Mouse (Mus musculus): ENCODE results near the gene Acot8. TPM values are rescaled to one million over a fixed set of nuclear protein-coding genes. Genes with fewer than 3 reads are reported as not detected.

Acot8 gene
- total and polyA plus RNA-seq, 3 experiments, result 11.9 to 26.8 (median 15.8) TPM

DNA sequence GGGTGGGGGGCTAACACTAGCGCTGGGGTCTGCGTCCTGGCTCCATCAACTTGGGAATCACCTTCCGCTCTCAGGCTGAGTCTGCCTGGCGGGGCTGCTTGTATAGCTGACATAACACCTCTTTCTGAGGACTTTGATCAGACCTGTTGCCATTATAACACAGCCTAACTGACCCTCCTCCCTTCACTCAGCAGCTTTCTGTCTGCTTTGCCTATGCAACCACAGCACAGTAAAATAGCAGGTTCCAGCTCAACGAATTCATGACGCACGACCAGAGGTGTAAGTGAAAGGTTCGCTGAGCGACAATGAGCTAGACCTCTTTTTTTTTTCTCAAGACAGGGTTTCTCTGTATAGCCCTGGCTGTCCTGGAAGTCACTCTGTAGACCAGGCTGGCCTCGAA is 26.3 kb upstream of the Acot8 start:
- peaks cover 12 to 54% of the 10 kb centered on the region in 2 experiments for H3K4me1 ChIP-seq (ENCODE audit: control insufficient read depth in 1 of 2, insufficient read depth in 2 of 2)
- peak; percentile 82 for DNase-seq (ENCODE audit: extremely low read depth)
- TF ChIP-seq ZNF384 (IDR thresholded peaks at IDR 0.05; ENCODE audit: low read depth, low read length) (peak; percentile 86), POLR2AphosphoS2 (IDR thresholded peaks at IDR 0.05; ENCODE audit: low read depth, low read length) (no peak)
- in situ Hi-C loops (cut with MboI; ENCODE audit: low pct_ligation_motif_present, low pct_unique_long_range_greater_than_20kb, low sequenced_read_pairs), result loop anchor here (5.0 kb wide), 1 partner anchor 46 kb away; the partner anchor contains the start of gene Pcif1
- no peak overlapping the region for H3K27ac ChIP-seq (ENCODE audit: insufficient read depth, low read depth)
- no peak overlapping the region for H3K4me3 ChIP-seq (replicated peaks in 1 of 3; ENCODE audit: low read depth in 2 of 3, low read length in 2 of 3, poor library complexity in 1 of 3)
- H3K36me3 ChIP-seq (replicated peaks in 1 of 2; ENCODE audit: control insufficient read depth in 1 of 2, insufficient read depth in 1 of 2, low read length in 1 of 2), result peaks cover 19 to 34% of the 10 kb centered on the region in 2 experiments
- H3K27me3 ChIP-seq (replicated peaks), result peaks cover 1% of the 10 kb centered on the region
- H3K9me3 ChIP-seq (replicated peaks; ENCODE audit: low read length), result no peaks in the 10 kb centered on the region
- H3K4me2 ChIP-seq (ENCODE audit: insufficient read depth, low read depth, poor library complexity, severe bottlenecking), result peak overlapping the region; percentile 16
- no peaks in the 10 kb centered on the region for H3K79me2 ChIP-seq (replicated peaks; ENCODE audit: control insufficient read depth, extremely low read depth, insufficient read depth, poor library complexity, severe bottlenecking)
- H3K9ac ChIP-seq (ENCODE audit: insufficient read depth, low read depth), result no peak overlapping the region
- dilution Hi-C loops (cut with MboI; ENCODE audit: extremely low pct_ligation_motif_present, extremely low pct_unique_long_range_greater_than_20kb, low sequenced_read_pairs), result no loop called here

GRCm38 (mm10) chr2:164829090-164829489 is 24.4 kb upstream of the Acot8 start:
- H3K4me2 ChIP-seq (ENCODE audit: insufficient read depth, low read depth, poor library complexity, severe bottlenecking), result no peak overlapping the region
- TF ChIP-seq MEF2A (IDR thresholded peaks at IDR 0.05; ENCODE audit: borderline replicate concordance, low read depth, low read length) (no peak), PAX5 (IDR thresholded peaks at IDR 0.05; ENCODE audit: low read length) (no peak), EP300 (IDR thresholded peaks at IDR 0.05; ENCODE audit: low read length) (no peak), CHD2 (IDR thresholded peaks at IDR 0.05; ENCODE audit: low read length) (no peak), POLR2AphosphoS2 (IDR thresholded peaks at IDR 0.05; ENCODE audit: low read depth, low read length) (no peak), SMC3 (IDR thresholded peaks at IDR 0.05; ENCODE audit: low read depth, low read length) (no peak), RAD21 (IDR thresholded peaks at IDR 0.05; ENCODE audit: low read depth, low read length) (no peak), JUND (conservative IDR thresholded peaks at IDR 0.05; ENCODE audit: low read depth, low read length) (no peak), IRF4 (IDR thresholded peaks at IDR 0.05; ENCODE audit: low read depth, low read length) (no peak), MYC (IDR thresholded peaks at IDR 0.05; ENCODE audit: low read depth, low read length) (no peak)
- H3K36me3 ChIP-seq (replicated peaks in 1 of 2; ENCODE audit: control insufficient read depth in 1 of 2, insufficient read depth in 1 of 2, low read length in 1 of 2), result peaks cover 31 to 45% of the 10 kb centered on the region in 2 experiments
- DNase-seq (ENCODE audit: extremely low read depth), result no peak
- peaks cover 1% of the 10 kb centered on the region for H3K27me3 ChIP-seq (replicated peaks)
- dilution Hi-C loops (cut with MboI; ENCODE audit: extremely low pct_ligation_motif_present, extremely low pct_unique_long_range_greater_than_20kb, low sequenced_read_pairs) (no loop called here), in situ Hi-C loops (cut with MboI; ENCODE audit: low pct_ligation_motif_present, low pct_unique_long_range_greater_than_20kb, low sequenced_read_pairs) (no loop called here)
- no peaks in the 10 kb centered on the region; the same call in 1 of the 2 replicates for H3K79me2 ChIP-seq (replicated peaks; ENCODE audit: control insufficient read depth, extremely low read depth, insufficient read depth, poor library complexity, severe bottlenecking)
- no peak overlapping the region for H3K9ac ChIP-seq (ENCODE audit: insufficient read depth, low read depth)
- peaks cover 8 to 50% of the 10 kb centered on the region in 2 experiments for H3K4me1 ChIP-seq (ENCODE audit: control insufficient read depth in 1 of 2, insufficient read depth in 2 of 2)
- H3K4me3 ChIP-seq (replicated peaks in 1 of 3; ENCODE audit: low read depth in 2 of 3, low read length in 2 of 3, poor library complexity in 1 of 3), result no peak overlapping the region
- no peak overlapping the region for H3K27ac ChIP-seq (ENCODE audit: insufficient read depth, low read depth)
- no peaks in the 10 kb centered on the region for H3K9me3 ChIP-seq (replicated peaks; ENCODE audit: low read length)

DNA sequence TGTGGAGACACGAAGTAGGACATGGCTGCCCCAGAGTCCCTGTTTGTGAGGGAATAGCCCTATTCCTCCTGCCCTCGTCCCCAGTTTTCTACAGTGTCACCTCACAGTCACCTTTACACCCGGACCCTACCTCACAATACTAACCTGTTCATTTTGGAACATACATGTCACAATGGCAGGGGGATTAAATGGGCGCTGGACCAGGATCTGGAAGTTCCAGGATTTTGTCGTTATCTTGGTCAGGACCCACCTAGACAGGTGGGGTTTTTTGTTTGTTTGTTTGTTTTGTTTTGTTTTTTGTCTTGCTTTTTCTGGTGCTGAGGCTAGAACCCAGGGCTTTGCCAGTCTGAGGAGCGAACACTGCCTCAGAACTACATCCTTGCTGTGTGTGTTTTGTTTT is 23.8 kb upstream of the Acot8 start, which contains the start of gene Spata25:
Spata25 (minus strand) TSS at position 101 of the 400 bp plus-strand sequence.
- no peaks in the 10 kb centered on the region for H3K9me3 ChIP-seq (replicated peaks; ENCODE audit: low read length)
- no peak within 1 kb of the TSS for H3K4me2 ChIP-seq (ENCODE audit: insufficient read depth, low read depth, poor library complexity, severe bottlenecking)
- dilution Hi-C loops (cut with MboI; ENCODE audit: extremely low pct_ligation_motif_present, extremely low pct_unique_long_range_greater_than_20kb, low sequenced_read_pairs) (no loop called here), in situ Hi-C loops (cut with MboI; ENCODE audit: low pct_ligation_motif_present, low pct_unique_long_range_greater_than_20kb, low sequenced_read_pairs) (no loop called here)
- H3K36me3 ChIP-seq (replicated peaks in 1 of 2; ENCODE audit: control insufficient read depth in 1 of 2, insufficient read depth in 1 of 2, low read length in 1 of 2), result peaks cover 31 to 45% of the 10 kb centered on the region in 2 experiments
- no peaks in the 10 kb centered on the region; the same call in 1 of the 2 replicates for H3K79me2 ChIP-seq (replicated peaks; ENCODE audit: control insufficient read depth, extremely low read depth, insufficient read depth, poor library complexity, severe bottlenecking)
- peaks cover 8 to 55% of the 10 kb centered on the region in 2 experiments for H3K4me1 ChIP-seq (ENCODE audit: control insufficient read depth in 1 of 2, insufficient read depth in 2 of 2)
- no peak within 1 kb of the TSS for H3K4me3 ChIP-seq (replicated peaks in 1 of 3; ENCODE audit: low read depth in 2 of 3, low read length in 2 of 3, poor library complexity in 1 of 3)
- DNase-seq (ENCODE audit: extremely low read depth), result no peak
- TF ChIP-seq CTCF (conservative IDR thresholded peaks at IDR 0.05 in 1 of 2, IDR thresholded peaks at IDR 0.05 in 1 of 2; ENCODE audit: low read depth in 2 of 2, low read length in 2 of 2), result no peak
- no peak for TF ChIP-seq KAT2A (IDR thresholded peaks at IDR 0.05; ENCODE audit: insufficient replicate concordance, low read length)
- TF ChIP-seq CHD2 (IDR thresholded peaks at IDR 0.05; ENCODE audit: low read length), result no peak
- no peak for TF ChIP-seq BHLHE40 (IDR thresholded peaks at IDR 0.05; ENCODE audit: low read depth, low read length)
- TF ChIP-seq MXI1 (IDR thresholded peaks at IDR 0.05; ENCODE audit: low read depth, low read length), result no peak
- no peak for TF ChIP-seq POLR2AphosphoS2 (IDR thresholded peaks at IDR 0.05; ENCODE audit: low read depth, low read length)
- TF ChIP-seq ELF1 (IDR thresholded peaks at IDR 0.05; ENCODE audit: low read depth, low read length), result no peak
- H3K27ac ChIP-seq (ENCODE audit: insufficient read depth, low read depth), result no peak within 1 kb of the TSS
- no peak within 1 kb of the TSS for H3K9ac ChIP-seq (ENCODE audit: insufficient read depth, low read depth)
- peaks cover 1% of the 10 kb centered on the region for H3K27me3 ChIP-seq (replicated peaks)

Measured in CH12.LX (cell line).